ENCODE assay signal across 17 mouse cellular contexts in genomic region chr3:96489636-96490035, GRCm38 (mm10). TPM values are rescaled to one million over a fixed set of nuclear protein-coding genes. Genes with fewer than 3 reads are reported as not detected.
DNase-seq lines count a peak whose midpoint lies in the region; ATAC-seq and TF ChIP-seq lines count a peak whose summit lies in the region.
"Not testable (repeated sequence)": the region's sequence is repeated elsewhere in the genome, so short reads cannot be mapped to it uniquely, and the experiment has no call there.
"Had no signal": no experiment of that assay in that cellular context is flagged by ENCODE, and none has a peak within 500 bp of the region (broad histone marks: within the 10 kb centered on the region; RNA-seq: fewer than 3 reads in every experiment).

No protein-coding gene starts in this region.

- peak overlapping the region in 1 of 2 experiments; percentile 19; a peak in 2 of 4 replicates for H3K4me3 ChIP-seq in MEL (ENCODE audit: control insufficient read depth in 1 of 2, insufficient read depth in 1 of 2, low read depth in 2 of 2, low read length in 2 of 2)
- H3K4me3 ChIP-seq in embryonic facial prominence, embryonic 14.5 days (ENCODE audit: low read depth, low read length); heart, adult 2 months; hindbrain, embryonic 13.5 days; layer of hippocampus, adult 2 months; liver, embryonic 14.5 days (ENCODE audit: insufficient read depth in 1 of 2, low read depth in 2 of 2, low read length in 2 of 2); midbrain, embryonic 14.5 days (replicated peaks; ENCODE audit: low read depth, low read length); stomach, embryonic 14.5 days (ENCODE audit: low read depth, low read length): not testable (repeated sequence)

- peak overlapping the region; percentile 82 for H3K27ac ChIP-seq in MEL (ENCODE audit: control insufficient read depth, low read depth, low read length)
- H3K27ac ChIP-seq in embryonic facial prominence, embryonic 14.5 days (replicated peaks; ENCODE audit: low read depth, low read length) = peak overlapping the region; percentile 71; the same call in 1 of the 2 replicates
- peak overlapping the region; percentile 81 for H3K27ac ChIP-seq in heart, adult 2 months
- peak overlapping the region; percentile 91 for H3K27ac ChIP-seq in hindbrain, embryonic 13.5 days
- peak overlapping the region; percentile 87 for H3K27ac ChIP-seq in layer of hippocampus, adult 2 months
- peak overlapping the region; percentile 90 for H3K27ac ChIP-seq in liver, embryonic 14.5 days
- peak overlapping the region; percentile 75 for H3K27ac ChIP-seq in midbrain, embryonic 14.5 days (replicated peaks; ENCODE audit: low read depth, low read length)
- 0 out of 2 replicates have a peak overlapping the region, but pooled peaks have one; percentile 33 for H3K27ac ChIP-seq in stomach, embryonic 14.5 days (ENCODE audit: low read length)

- not testable (repeated sequence) for DNase-seq in MEL (ENCODE audit: low read depth, low spot score); embryonic facial prominence, embryonic 14.5 days (ENCODE audit: low spot score); heart, adult 2 months; layer of hippocampus, adult 2 months (ENCODE audit: low spot score in 2 of 2); liver, embryonic 14.5 days (ENCODE audit: low read depth in 3 of 3, low spot score in 3 of 3); midbrain, embryonic 14.5 days

- H3K27me3 ChIP-seq in MEL (ENCODE audit: control insufficient read depth in 1 of 2, insufficient read depth in 2 of 2, low read length in 2 of 2); embryonic facial prominence, embryonic 14.5 days (replicated peaks; ENCODE audit: control insufficient read depth, insufficient read depth, low read length); heart, adult 2 months (ENCODE audit: control insufficient read depth, insufficient read depth, low read length); hindbrain, embryonic 13.5 days; liver, embryonic 14.5 days (ENCODE audit: control insufficient read depth, insufficient read depth, low read length); midbrain, embryonic 14.5 days (ENCODE audit: control insufficient read depth, insufficient read depth, low read length); stomach, embryonic 14.5 days (ENCODE audit: control insufficient read depth, insufficient read depth, low read length): not testable (repeated sequence)

- TF ChIP-seq RAD21 in MEL (IDR thresholded peaks at IDR 0.05; ENCODE audit: low read depth, low read length) = not testable (repeated sequence)

- not testable (repeated sequence) for TF ChIP-seq CTCF in MEL (IDR thresholded peaks at IDR 0.05 in 2 of 3, conservative IDR thresholded peaks at IDR 0.05 in 1 of 3; ENCODE audit: control insufficient read depth in 1 of 3, insufficient read depth in 1 of 3, low read depth in 2 of 3, low read length in 3 of 3, poor library complexity in 1 of 3, severe bottlenecking in 1 of 3); heart, adult 2 months (IDR thresholded peaks at IDR 0.05); layer of hippocampus, adult 2 months (conservative IDR thresholded peaks at IDR 0.05); liver, embryonic 14.5 days (IDR thresholded peaks at IDR 0.05; ENCODE audit: low read depth)

- H3K4me1 ChIP-seq in MEL (ENCODE audit: control insufficient read depth in 1 of 2, insufficient read depth in 2 of 2, low read length in 2 of 2); embryonic facial prominence, embryonic 14.5 days (ENCODE audit: control insufficient read depth, insufficient read depth, low read length); heart, adult 2 months (ENCODE audit: control insufficient read depth, insufficient read depth, low read length); hindbrain, embryonic 13.5 days (replicated peaks); midbrain, embryonic 14.5 days (ENCODE audit: control insufficient read depth, insufficient read depth, low read length); stomach, embryonic 14.5 days (ENCODE audit: control insufficient read depth, insufficient read depth, low read length): not testable (repeated sequence)
- peaks cover 11 to 12% of the 10 kb centered on the region in 2 experiments for H3K4me1 ChIP-seq in liver, embryonic 14.5 days (replicated peaks; ENCODE audit: control insufficient read depth in 2 of 2, insufficient read depth in 2 of 2, low read length in 1 of 2)

- not testable (repeated sequence) for H3K4me2 ChIP-seq in embryonic facial prominence, embryonic 14.5 days (ENCODE audit: low read depth, low read length); midbrain, embryonic 14.5 days (ENCODE audit: low read length); stomach, embryonic 14.5 days (replicated peaks; ENCODE audit: low read depth, low read length)
- peak overlapping the region; percentile 25; the same call in 1 of the 2 replicates for H3K4me2 ChIP-seq in hindbrain, embryonic 13.5 days
- peak overlapping the region; percentile 51 for H3K4me2 ChIP-seq in liver, embryonic 14.5 days (ENCODE audit: low read depth)

- 42% methylated on average over 3 of the region's 8 CpGs for WGBS in embryonic facial prominence, embryonic 14.5 days
- 63% methylated on average over 7 of the region's 8 CpGs for WGBS in heart, adult 2 months
- WGBS in hindbrain, embryonic 13.5 days = 40% methylated on average over 7 of the region's 8 CpGs
- 48% methylated on average over 6 of the region's 8 CpGs for WGBS in liver, embryonic 14.5 days (ENCODE audit: insufficient replicate concordance)
- WGBS in midbrain, embryonic 14.5 days = 32% methylated on average over 6 of the region's 8 CpGs
- WGBS in stomach, embryonic 14.5 days = 76% methylated on average over 6 of the region's 8 CpGs

- ATAC-seq in embryonic facial prominence, embryonic 14.5 days (ENCODE audit: low read depth); hindbrain, embryonic 13.5 days (ENCODE audit: low FRiP score); liver, embryonic 14.5 days (ENCODE audit: insufficient read depth); midbrain, embryonic 14.5 days (ENCODE audit: low FRiP score, low TSS enrichment); stomach, embryonic 14.5 days (ENCODE audit: insufficient number of reproducible peaks, insufficient read depth, low FRiP score, low read depth): not testable (repeated sequence)

- H3K36me3 ChIP-seq in MEL (ENCODE audit: control insufficient read depth in 1 of 2, insufficient read depth in 2 of 2, low read length in 2 of 2) = peaks cover 4 to 12% of the 10 kb centered on the region in 2 experiments
- not testable (repeated sequence) for H3K36me3 ChIP-seq in embryonic facial prominence, embryonic 14.5 days (ENCODE audit: control insufficient read depth, insufficient read depth, low read length); heart, adult 2 months (ENCODE audit: control insufficient read depth, insufficient read depth, low read length); hindbrain, embryonic 13.5 days; liver, embryonic 14.5 days (replicated peaks; ENCODE audit: control insufficient read depth, insufficient read depth, low read depth); midbrain, embryonic 14.5 days (ENCODE audit: control insufficient read depth, insufficient read depth, low read length); stomach, embryonic 14.5 days (ENCODE audit: control insufficient read depth, insufficient read depth, low read length)

- peaks cover 17% of the 10 kb centered on the region for H3K79me2 ChIP-seq in MEL (ENCODE audit: control insufficient read depth, insufficient read depth, low read length, poor library complexity)
- H3K79me2 ChIP-seq in heart, adult 2 months (replicated peaks; ENCODE audit: control insufficient read depth, insufficient read depth, low read length) = not testable (repeated sequence)

- H3K9ac ChIP-seq in MEL (ENCODE audit: control insufficient read depth, low read depth, low read length, poor library complexity, severe bottlenecking) = peak overlapping the region; percentile 54
- not testable (repeated sequence) for H3K9ac ChIP-seq in embryonic facial prominence, embryonic 14.5 days (ENCODE audit: low read depth, low read length); heart, adult 2 months (ENCODE audit: low read depth, low read length); hindbrain, embryonic 13.5 days; midbrain, embryonic 14.5 days (replicated peaks; ENCODE audit: low read length); stomach, embryonic 14.5 days (replicated peaks; ENCODE audit: low read depth, low read length)
- H3K9ac ChIP-seq in liver, embryonic 14.5 days (replicated peaks) = peak overlapping the region; percentile 40; the same call in 1 of the 2 replicates

- not testable (repeated sequence) for TF ChIP-seq POLR2A in MEL (IDR thresholded peaks at IDR 0.05; ENCODE audit: control insufficient read depth in 1 of 2, insufficient read depth in 1 of 2, low read depth in 1 of 2, low read length in 2 of 2, poor library complexity in 1 of 2); heart, adult 2 months (IDR thresholded peaks at IDR 0.05; ENCODE audit: insufficient read depth, low read depth, low read length)

- intact Hi-C loops in heart, adult 2 months (cut with DNase I) = not testable (repeated sequence)

- not testable (repeated sequence) for H3K9me3 ChIP-seq in MEL (replicated peaks; ENCODE audit: insufficient read depth, low read length); embryonic facial prominence, embryonic 14.5 days (ENCODE audit: control insufficient read depth, low read length); hindbrain, embryonic 13.5 days; liver, embryonic 14.5 days (ENCODE audit: control insufficient read depth, low read length); midbrain, embryonic 14.5 days (ENCODE audit: control insufficient read depth, low read length); stomach, embryonic 14.5 days (ENCODE audit: control insufficient read depth, low read depth, low read length)

- not testable (repeated sequence) for TF ChIP-seq EP300 in MEL (IDR thresholded peaks at IDR 0.05; ENCODE audit: low read depth in 1 of 2, low read length in 2 of 2); heart, adult 2 months (IDR thresholded peaks at IDR 0.05; ENCODE audit: insufficient read depth, low read depth, low read length); liver, embryonic 14.5 days (IDR thresholded peaks at IDR 0.05; ENCODE audit: low read depth)

RNA-seq across cellular contexts. Expression of gene Hfe2, which starts 35.3 kb away (rescaled TPM):
- not detected in 2 replicates for total RNA-seq in MEL (2012; rRNA removed)
- not detected for polyA plus RNA-seq in MEL (2012; ENCODE audit: insufficient read depth in 1 of 2, insufficient read length in 2 of 2, low read depth in 1 of 2, low replicate concordance in 2 of 2, missing spikeins in 1 of 2)
- polyA plus RNA-seq in embryonic facial prominence, embryonic 14.5 days (2014; fragmentation: Nextera tagmentation; extraction: Ambion mirVana) = 28.3 and 36.4 TPM in 2 replicates
- 100 to 1,000 TPM; 289 to 295 TPM for total RNA-seq in heart, adult 2 months (2021)
- 199 and 261 TPM in 2 replicates for polyA plus RNA-seq in heart, adult 2 months (2012; rRNA removed)
- 0.89 and 0.92 TPM in 2 replicates for polyA plus RNA-seq in hindbrain, embryonic 13.5 days (2015; fragmentation: Nextera tagmentation; extraction: Ambion mirVana)
- total RNA-seq in layer of hippocampus, adult 2 months (2021) = under 1 TPM in 1 of 2 experiments, not detected in 1; 0.23 TPM
- 3.8 and 4.5 TPM in 2 replicates for polyA plus RNA-seq in liver, embryonic 14.5 days (2012; rRNA removed)
- 4.3 and 4.4 TPM in 2 replicates for polyA plus RNA-seq in liver, embryonic 14.5 days (2014; fragmentation: Nextera tagmentation; extraction: Ambion mirVana)
- polyA plus RNA-seq in midbrain, embryonic 14.5 days (2014; fragmentation: Nextera tagmentation; extraction: Ambion mirVana) = 0.84 and 1.3 TPM in 2 replicates
- 0.20 TPM in 1 of 2 replicates, not detected in the other for polyA plus RNA-seq in stomach, embryonic 14.5 days (2014; fragmentation: Nextera tagmentation; extraction: Ambion mirVana)
- total RNA-seq: megakaryocyte-erythroid progenitor cell, adult 5-6 weeks had no signal

RNA-seq across cellular contexts. Expression of gene BC107364, which starts 37.5 kb away (rescaled TPM):
- not detected in 2 replicates for total RNA-seq in MEL (2012; rRNA removed)
- polyA plus RNA-seq in MEL (2012; ENCODE audit: insufficient read depth in 1 of 2, insufficient read length in 2 of 2, low read depth in 1 of 2, low replicate concordance in 2 of 2, missing spikeins in 1 of 2) = under 1 TPM in 1 of 2 experiments, not detected in 1; 0.17 TPM
- polyA plus RNA-seq in embryonic facial prominence, embryonic 14.5 days (2014; fragmentation: Nextera tagmentation; extraction: Ambion mirVana) = not detected in 2 replicates
- not detected for total RNA-seq in heart, adult 2 months (2021)
- 0.15 TPM in 1 of 2 replicates, not detected in the other for polyA plus RNA-seq in heart, adult 2 months (2012; rRNA removed)
- polyA plus RNA-seq in hindbrain, embryonic 13.5 days (2015; fragmentation: Nextera tagmentation; extraction: Ambion mirVana) = not detected in 2 replicates
- not detected for total RNA-seq in layer of hippocampus, adult 2 months (2021)
- not detected in 2 replicates for polyA plus RNA-seq in liver, embryonic 14.5 days (2012; rRNA removed)
- polyA plus RNA-seq in liver, embryonic 14.5 days (2014; fragmentation: Nextera tagmentation; extraction: Ambion mirVana) = not detected in 2 replicates
- polyA plus RNA-seq in midbrain, embryonic 14.5 days (2014; fragmentation: Nextera tagmentation; extraction: Ambion mirVana) = not detected in 2 replicates
- not detected in 2 replicates for polyA plus RNA-seq in stomach, embryonic 14.5 days (2014; fragmentation: Nextera tagmentation; extraction: Ambion mirVana)
- total RNA-seq: adrenal gland, postnatal 14 days; ES-E14; gastrocnemius, adult 8-10 months; heart, postnatal 10 days; left cerebral cortex, adult 18-20 months; megakaryocyte-erythroid progenitor cell, adult 5-6 weeks had no signal
- polyA plus RNA-seq: large intestine, adult 2 months; lung, adult 2 months; neural tube, embryonic 12.5 days had no signal

Comparison
In these comparisons a context has a peak if more than half of its experiments do, and no peak if none do; other contexts are left out.
1. H3K27ac ChIP-seq: peak in every context shown above with its lines; median percentile 91 in hindbrain, embryonic 13.5 days; 90 in liver, embryonic 14.5 days; 87 in layer of hippocampus, adult 2 months; 82 in MEL; 81 in heart, adult 2 months; 75 in midbrain, embryonic 14.5 days; 71 in embryonic facial prominence, embryonic 14.5 days; 33 in stomach, embryonic 14.5 days.